Mouse (Mus musculus) small intestine, adult 2 months (tissue): ENCODE results near the gene Golm1. TPM values are rescaled to one million over a fixed set of nuclear protein-coding genes. Genes with fewer than 3 reads are reported as not detected.
"Not testable (repeated sequence)": the region's sequence is repeated elsewhere in the genome, so short reads cannot be mapped to it uniquely, and the experiment has no call there.

Experiments
- H3K27ac ChIP-seq: fragments of 200-500 bp; 2 replicates; pipeline ENCODE4 v1.5.1; 2012; ENCODE audit warnings: low read depth, low read length, control low read depth, inconsistent platforms; ENCODE audit not compliant: insufficient read depth
- H3K27me3 ChIP-seq: fragments of 200-500 bp; 2 replicates; pipeline ENCODE4 v1.6.1; 2012; ENCODE audit warnings: mild to moderate bottlenecking, moderate library complexity, low read length, inconsistent platforms; ENCODE audit not compliant: control insufficient read depth, insufficient read depth
- H3K36me3 ChIP-seq: fragments of 200-500 bp; 2 replicates; pipeline ENCODE4 v1.6.1; 2012; ENCODE audit warnings: mild to moderate bottlenecking, low read length, control low read depth, inconsistent platforms; ENCODE audit not compliant: control insufficient read depth, insufficient read depth
- H3K4me1 ChIP-seq: fragments of 200-500 bp; 2 replicates; pipeline ENCODE4 v1.6.1; 2012; ENCODE audit warnings: low read length, inconsistent platforms, mixed read lengths; ENCODE audit not compliant: control insufficient read depth, insufficient read depth, insufficient read length
- H3K4me3 ChIP-seq: fragments of 200-500 bp; 2 replicates; pipeline ENCODE4 v1.5.1; 2012; ENCODE audit warnings: low read depth, mild to moderate bottlenecking, control low read depth, inconsistent platforms, low read length, moderate library complexity
- CTCF ChIP-seq: fragments of 200-500 bp; IDR thresholded peaks from 2 replicates; pipeline ENCODE4 v1.5.1; 2012; ENCODE audit warnings: low read depth, mild to moderate bottlenecking, control low read depth, inconsistent platforms, low read length, moderate library complexity, mixed read lengths; ENCODE audit not compliant: insufficient replicate concordance, insufficient read length; ENCODE audit errors: extremely low read depth
- POLR2A ChIP-seq: fragments of 200-500 bp; IDR thresholded peaks from 2 replicates; pipeline ENCODE4 v1.6.1; 2012; ENCODE audit warnings: low read depth, mild to moderate bottlenecking, control low read depth, inconsistent platforms, low read length, moderate library complexity
- WGBS: fragments of 180-500 bp; shearing (Covaris S2); methylation state at CpG from one replicate; pipeline ENCODE4 v1.1.7; 2018; 5-methylcytosine and 5-hydroxymethylcytosine counted together
- polyA plus RNA-seq: library from polyadenylated mRNA; depleted of rRNA; stranded (reverse); fragments of >200 nt; gene quantifications from 2 replicates; pipeline ENCODE4 v1.2.3, GENCODE M21; 2012; rRNA removed

Golm1 gene
- polyA plus RNA-seq, 1 experiment, result 29.1 TPM

GRCm38 (mm10) chr13:59603096-59603495, 72.5 kb downstream of the Golm1 start:
- Histone ChIP-seq H3K4me3 (no peak overlapping the region), H3K27me3 (no peaks in the 10 kb centered on the region), H3K36me3 (peaks cover 57% of the 10 kb centered on the region), H3K27ac (no peak overlapping the region), H3K4me1 (no peaks in the 10 kb centered on the region)
- TF ChIP-seq CTCF (no peak), POLR2A (no peak)
- WGBS, result 90% methylated on average over 5 of the region's 5 CpGs

GRCm38 (mm10) chr13:59592630-59593029, 83.0 kb downstream of the Golm1 start:
- Histone ChIP-seq H3K4me1 (peaks cover 5% of the 10 kb centered on the region; the same call in 1 of the 2 replicates), H3K27ac (peak overlapping the region; percentile 54), H3K36me3 (peaks cover 22% of the 10 kb centered on the region), H3K4me3 (no peak overlapping the region), H3K27me3 (no peaks in the 10 kb centered on the region)
- WGBS, result 32% methylated on average over 1 of the region's 1 CpGs
- TF ChIP-seq CTCF (no peak), POLR2A (no peak)

DNA sequence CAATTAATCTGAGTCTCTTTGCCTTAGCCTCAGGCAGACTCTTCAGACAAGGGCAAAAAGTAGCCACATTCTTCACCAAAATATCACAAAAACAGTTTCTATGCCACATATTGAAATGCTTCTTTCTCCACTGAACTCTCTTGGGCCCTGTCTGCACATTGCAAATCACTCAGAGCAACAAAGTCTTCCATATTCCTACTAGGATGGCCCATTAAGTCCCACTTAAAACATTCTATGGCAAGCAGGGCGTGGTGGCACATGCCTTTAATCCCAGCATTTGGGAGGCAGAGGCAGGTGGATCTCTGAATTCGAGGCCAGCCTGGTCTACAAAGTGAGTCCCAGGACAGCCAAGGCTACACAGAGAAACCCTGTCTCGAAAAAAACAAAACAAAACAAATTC, 83.6 kb downstream of the Golm1 start:
- H3K27ac ChIP-seq, H3K4me1 ChIP-seq, H3K4me3 ChIP-seq, H3K27me3 ChIP-seq: not testable (repeated sequence)
- H3K36me3 ChIP-seq, result peaks cover 22% of the 10 kb centered on the region
- WGBS, result 79% methylated on average over 3 of the region's 3 CpGs

GRCm38 (mm10) chr13:59590691-59591090, 84.9 kb downstream of the Golm1 start:
- Histone ChIP-seq H3K4me1 (peaks cover 7% of the 10 kb centered on the region; the same call in 1 of the 2 replicates), H3K4me3 (no peak overlapping the region), H3K27me3 (no peaks in the 10 kb centered on the region), H3K27ac (no peak overlapping the region), H3K36me3 (peaks cover 22% of the 10 kb centered on the region)
- 90% methylated on average over 4 of the region's 4 CpGs for WGBS
- no peak for TF ChIP-seq CTCF
- no peak for TF ChIP-seq POLR2A

- TF ChIP-seq POLR2A (no peak), CTCF (no peak)
- Histone ChIP-seq H3K36me3 (peaks cover 21% of the 10 kb centered on the region), H3K4me3 (no peak overlapping the region), H3K4me1 (peaks cover 7% of the 10 kb centered on the region; the same call in 1 of the 2 replicates), H3K27me3 (no peaks in the 10 kb centered on the region), H3K27ac (no peak overlapping the region)
- 90% methylated on average over 4 of the region's 4 CpGs for WGBS
These were observed 85.9 kb downstream of the Golm1 start for GRCm38 (mm10) chr13:59589672-59590071.

- WGBS, result 72% methylated on average over 2 of the region's 2 CpGs
- no peak overlapping the region for H3K4me3 ChIP-seq
- H3K27me3 ChIP-seq, result no peaks in the 10 kb centered on the region
- H3K36me3 ChIP-seq, result peaks cover 11% of the 10 kb centered on the region
- H3K4me1 ChIP-seq, result peaks cover 4% of the 10 kb centered on the region; the same call in 1 of the 2 replicates
- H3K27ac ChIP-seq, result no peak overlapping the region
- TF ChIP-seq CTCF, result no peak
- TF ChIP-seq POLR2A, result no peak
These were observed 88.4 kb downstream of the Golm1 start for GRCm38 (mm10) chr13:59587201-59587600.

DNA sequence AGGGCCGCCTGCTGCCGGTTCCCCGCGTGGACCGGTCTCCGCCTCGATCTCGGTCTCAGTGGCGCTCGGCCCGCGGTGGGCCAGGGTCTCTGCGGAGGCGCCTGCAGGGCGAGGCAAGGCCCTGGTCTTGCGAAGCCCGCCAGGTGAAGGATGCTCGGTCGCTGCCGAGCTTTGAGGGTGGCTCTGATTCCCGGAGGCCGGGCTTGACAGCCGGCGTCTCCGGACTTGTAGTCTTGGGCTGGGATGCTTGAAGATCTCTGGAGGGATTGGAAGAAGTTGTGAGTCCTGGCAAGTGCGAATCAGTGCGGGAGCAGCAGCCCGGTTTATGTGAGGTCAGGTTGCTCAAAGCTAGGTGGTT, 90.0 kb downstream of the Golm1 start:
- TF ChIP-seq CTCF (no peak), POLR2A (no peak)
- H3K27ac ChIP-seq, result peak overlapping the region; percentile 61
- WGBS, result under 1% methylated on average over 28 of the region's 28 CpGs
- peaks cover 8% of the 10 kb centered on the region for H3K36me3 ChIP-seq
- no peaks in the 10 kb centered on the region for H3K27me3 ChIP-seq
- peaks cover 4% of the 10 kb centered on the region; the same call in 1 of the 2 replicates for H3K4me1 ChIP-seq
- H3K4me3 ChIP-seq, result peak overlapping the region; percentile 99

DNA sequence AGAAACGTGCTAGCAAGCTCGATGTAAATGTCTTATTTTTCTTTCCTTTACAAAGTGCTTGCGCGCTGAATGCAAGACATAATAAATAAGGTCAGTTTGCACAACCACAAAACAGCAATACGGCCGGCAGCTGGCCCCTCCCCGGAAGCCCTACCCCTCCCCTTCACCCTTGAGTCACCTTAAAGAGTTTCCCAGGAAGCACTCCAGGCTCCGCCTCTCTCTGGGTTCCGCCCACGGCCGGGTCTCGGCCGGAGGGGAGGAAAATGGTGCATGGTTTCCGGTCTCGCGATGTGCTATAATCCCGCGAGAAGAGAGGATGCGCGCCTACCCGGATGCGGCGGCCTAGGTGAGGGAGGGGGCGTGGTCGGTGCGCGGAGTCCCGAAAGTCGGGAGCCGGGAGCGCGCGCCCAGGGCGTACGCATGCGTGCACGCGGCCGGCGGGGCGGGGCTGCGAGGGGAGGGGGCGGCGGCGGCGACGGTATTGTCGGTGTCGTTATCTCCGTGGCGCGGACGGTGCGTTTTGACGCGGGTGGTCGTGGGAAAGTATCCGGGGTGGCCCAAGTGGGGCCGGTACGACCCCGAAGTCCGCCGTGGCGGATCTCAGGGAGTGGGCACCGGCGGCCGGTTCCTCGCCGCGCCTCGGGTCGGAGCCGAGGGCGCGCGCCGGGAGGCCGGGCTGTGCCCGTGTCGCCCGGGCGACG, 90.5 kb downstream of the Golm1 start, which contains the start of the genes Agtpbp1 and Naa35:
Agtpbp1 (minus strand) TSS at position 281 of the 701 bp plus-strand sequence.
Naa35 (plus strand) TSS at position 313 of the 701 bp plus-strand sequence.
- Histone ChIP-seq H3K27me3 (no peaks in the 10 kb centered on the region), H3K4me1 (peaks cover 4% of the 10 kb centered on the region; the same call in 1 of the 2 replicates), H3K4me3 (peak within 1 kb of the TSS; percentile 99), H3K36me3 (peaks cover 6% of the 10 kb centered on the region), H3K27ac (peak within 1 kb of the TSS; percentile 61)
- WGBS, result under 1% methylated on average over 83 of the region's 83 CpGs
- TF ChIP-seq POLR2A (peak; percentile 65; the same call in 1 of the 2 replicates), CTCF (no peak)

Other genes starting within 250 kb of the Golm1 start
- 1.7 and 2.9 TPM in 2 replicates for gene Agtpbp1, start 90.6 kb downstream of the Golm1 start, polyA plus RNA-seq
- 20.2 and 31.3 TPM in 2 replicates for gene Naa35, start 90.6 kb downstream of the Golm1 start, polyA plus RNA-seq
- not detected in 2 replicates for gene 4921517D22Rik, start 18.3 kb upstream of the Golm1 start, polyA plus RNA-seq
- gene Spata31d1a, start 34.5 kb upstream of the Golm1 start, polyA plus RNA-seq, result not detected in 2 replicates
- not detected in 2 replicates for gene Spata31d1b, start 36.5 kb upstream of the Golm1 start, polyA plus RNA-seq
- gene Spata31d1d, start 55.9 kb upstream of the Golm1 start, polyA plus RNA-seq, result not detected in 2 replicates
- 0.04 TPM in 1 of 2 replicates, not detected in the other for gene 1700014D04Rik, start 70.9 kb upstream of the Golm1 start, polyA plus RNA-seq
- gene Isca1, start 94.0 kb upstream of the Golm1 start, polyA plus RNA-seq, result 28.8 and 40.1 TPM in 2 replicates
- gene Gm49354, start 106.4 kb upstream of the Golm1 start, polyA plus RNA-seq, result not detected in 2 replicates
- 11.7 and 33.3 TPM in 2 replicates for gene Tut7, start 147.3 kb upstream of the Golm1 start, polyA plus RNA-seq